Mouse (Mus musculus): ENCODE data around the gene Olfr1368. TPM values are rescaled to one million over a fixed set of nuclear protein-coding genes. Genes with fewer than 3 reads are reported as not detected.

Gene Olfr1368
- polyA plus RNA-seq, 1 experiment = not detected

- H3ac ChIP-seq (ENCODE audit: control insufficient read depth, insufficient read length, low read depth) = no peak overlapping the region
- no peaks in the 10 kb centered on the region for H3K36me3 ChIP-seq (ENCODE audit: control insufficient read depth, insufficient read depth)
- no peaks in the 10 kb centered on the region for H3K79me2 ChIP-seq (ENCODE audit: control insufficient read depth, insufficient read depth)
- H3K79me3 ChIP-seq (ENCODE audit: low read depth) = no peaks in the 10 kb centered on the region
- no peaks in the 10 kb centered on the region for H3K27me3 ChIP-seq (ENCODE audit: control insufficient read depth, insufficient read depth, insufficient read length)
- no peak overlapping the region for H3K4me3 ChIP-seq (ENCODE audit: insufficient read depth, poor library complexity, severe bottlenecking)
- TF ChIP-seq MYOG (IDR thresholded peaks at IDR 0.05; ENCODE audit: control insufficient read depth, extremely low read depth, insufficient read length) (no peak), CTCF (IDR thresholded peaks at IDR 0.05; ENCODE audit: control insufficient read depth, insufficient read depth, insufficient read length) (no peak), CEBPB (IDR thresholded peaks at IDR 0.05; ENCODE audit: low read depth) (no peak), MAX (IDR thresholded peaks at IDR 0.05) (no peak), FOSL1 (IDR thresholded peaks at IDR 0.05; ENCODE audit: insufficient read depth, low read length, poor library complexity, severe bottlenecking) (no peak), MYOD1 (IDR thresholded peaks at IDR 0.05; ENCODE audit: control insufficient read depth, insufficient read length, low read depth) (no peak), USF1 (IDR thresholded peaks at IDR 0.05; ENCODE audit: low read depth) (no peak)
Observed at GRCm38 (mm10) chr13:21162591-21162990, 16.9 kb upstream of the Olfr1368 start.

GRCm38 (mm10) chr13:21161591-21161990, 15.9 kb upstream of the Olfr1368 start:
- no peak overlapping the region for H3K4me3 ChIP-seq (ENCODE audit: insufficient read depth, poor library complexity, severe bottlenecking)
- H3ac ChIP-seq (ENCODE audit: control insufficient read depth, insufficient read length, low read depth) = no peak overlapping the region
- H3K79me3 ChIP-seq (ENCODE audit: low read depth) = no peaks in the 10 kb centered on the region
- H3K27me3 ChIP-seq (ENCODE audit: control insufficient read depth, insufficient read depth, insufficient read length) = no peaks in the 10 kb centered on the region
- no peaks in the 10 kb centered on the region for H3K36me3 ChIP-seq (ENCODE audit: control insufficient read depth, insufficient read depth)
- no peaks in the 10 kb centered on the region for H3K79me2 ChIP-seq (ENCODE audit: control insufficient read depth, insufficient read depth)
- TF ChIP-seq MYOG (IDR thresholded peaks at IDR 0.05; ENCODE audit: control insufficient read depth, extremely low read depth, insufficient read length) (no peak), MYOD1 (IDR thresholded peaks at IDR 0.05; ENCODE audit: control insufficient read depth, insufficient read length, low read depth) (no peak), USF1 (IDR thresholded peaks at IDR 0.05; ENCODE audit: low read depth) (no peak), MAX (IDR thresholded peaks at IDR 0.05) (no peak), FOSL1 (IDR thresholded peaks at IDR 0.05; ENCODE audit: insufficient read depth, low read length, poor library complexity, severe bottlenecking) (no peak), CTCF (IDR thresholded peaks at IDR 0.05; ENCODE audit: control insufficient read depth, insufficient read depth, insufficient read length) (no peak), CEBPB (IDR thresholded peaks at IDR 0.05; ENCODE audit: low read depth) (no peak)

- TF ChIP-seq CEBPB (IDR thresholded peaks at IDR 0.05; ENCODE audit: low read depth) (no peak), FOSL1 (IDR thresholded peaks at IDR 0.05; ENCODE audit: insufficient read depth, low read length, poor library complexity, severe bottlenecking) (no peak), MAX (IDR thresholded peaks at IDR 0.05) (no peak), CTCF (IDR thresholded peaks at IDR 0.05; ENCODE audit: control insufficient read depth, insufficient read depth, insufficient read length) (no peak)
- Histone ChIP-seq H3K27me3 (ENCODE audit: control insufficient read depth, insufficient read depth, insufficient read length) (no peaks in the 10 kb centered on the region), H3ac (ENCODE audit: control insufficient read depth, insufficient read length, low read depth) (no peak overlapping the region), H3K4me3 (ENCODE audit: insufficient read depth, poor library complexity, severe bottlenecking) (peak overlapping the region; percentile 48), H3K36me3 (ENCODE audit: control insufficient read depth, insufficient read depth) (no peaks in the 10 kb centered on the region), H3K79me2 (ENCODE audit: control insufficient read depth, insufficient read depth) (no peaks in the 10 kb centered on the region), H3K79me3 (ENCODE audit: low read depth) (no peaks in the 10 kb centered on the region)
Observed at GRCm38 (mm10) chr13:21160657-21161590, 15.3 kb upstream of the Olfr1368 start.

- Histone ChIP-seq H3K27me3 (ENCODE audit: control insufficient read depth, insufficient read depth, insufficient read length) (no peaks in the 10 kb centered on the region), H3ac (ENCODE audit: control insufficient read depth, insufficient read length, low read depth) (peak overlapping the region; percentile 54), H3K79me2 (ENCODE audit: control insufficient read depth, insufficient read depth) (no peaks in the 10 kb centered on the region), H3K4me3 (ENCODE audit: insufficient read depth, poor library complexity, severe bottlenecking) (peak overlapping the region; percentile 48), H3K36me3 (ENCODE audit: control insufficient read depth, insufficient read depth) (no peaks in the 10 kb centered on the region), H3K79me3 (ENCODE audit: low read depth) (no peaks in the 10 kb centered on the region)
- TF ChIP-seq CTCF (IDR thresholded peaks at IDR 0.05; ENCODE audit: control insufficient read depth, insufficient read depth, insufficient read length) (no peak), MYOG (IDR thresholded peaks at IDR 0.05; ENCODE audit: control insufficient read depth, extremely low read depth, insufficient read length) (no peak)
Observed at GRCm38 (mm10) chr13:21160041-21160511, 14.4 kb upstream of the Olfr1368 start.

GRCm38 (mm10) chr13:21159475-21159819, 13.8 kb upstream of the Olfr1368 start:
- Histone ChIP-seq H3K79me2 (ENCODE audit: control insufficient read depth, insufficient read depth) (no peaks in the 10 kb centered on the region), H3K79me3 (ENCODE audit: low read depth) (no peaks in the 10 kb centered on the region), H3K4me3 (ENCODE audit: insufficient read depth, poor library complexity, severe bottlenecking) (peak overlapping the region; percentile 48), H3K27me3 (ENCODE audit: control insufficient read depth, insufficient read depth, insufficient read length) (no peaks in the 10 kb centered on the region), H3K36me3 (ENCODE audit: control insufficient read depth, insufficient read depth) (no peaks in the 10 kb centered on the region), H3ac (ENCODE audit: control insufficient read depth, insufficient read length, low read depth) (peak overlapping the region; percentile 69)
- TF ChIP-seq MAX (IDR thresholded peaks at IDR 0.05) (no peak), USF1 (IDR thresholded peaks at IDR 0.05; ENCODE audit: low read depth) (no peak), FOSL1 (IDR thresholded peaks at IDR 0.05; ENCODE audit: insufficient read depth, low read length, poor library complexity, severe bottlenecking) (no peak), MYOG (IDR thresholded peaks at IDR 0.05; ENCODE audit: control insufficient read depth, extremely low read depth, insufficient read length) (no peak), CTCF (IDR thresholded peaks at IDR 0.05; ENCODE audit: control insufficient read depth, insufficient read depth, insufficient read length) (no peak), MYOD1 (IDR thresholded peaks at IDR 0.05; ENCODE audit: control insufficient read depth, insufficient read length, low read depth) (no peak), CEBPB (IDR thresholded peaks at IDR 0.05; ENCODE audit: low read depth) (no peak)

All from C2C12 (cell line).